Mouse (Mus musculus) forebrain, embryonic 11.5 days (tissue): ENCODE data around the gene 1700017B05Rik. TPM values are rescaled to one million over a fixed set of nuclear protein-coding genes. Genes with fewer than 3 reads are reported as not detected.

Experiments used
- ATAC-seq: fragments of 200-750 bp; cut with Nextera tagmentation; replicated peaks from 2 replicates; pipeline ENCODE4 v1.8.0; 2017; ENCODE audit warnings: moderate TSS enrichment; ENCODE audit not compliant: low FRiP score
- DNase-seq: peaks from one replicate; pipeline ENCODE4 v3.0.0-alpha.2; 2017; ENCODE audit warnings: low spot score
- H3K27ac ChIP-seq: fragments of 300-500 bp; sonication (generic); 2 replicates; pipeline ENCODE4 v1.5.1; 2014; ENCODE audit warnings: low read depth, low read length
- H3K27me3 ChIP-seq: fragments of 300-500 bp; sonication (generic); 2 replicates; pipeline ENCODE4 v1.6.1; 2014; ENCODE audit warnings: mild to moderate bottlenecking, low read length, mixed read lengths; ENCODE audit not compliant: control insufficient read depth, insufficient read depth
- H3K36me3 ChIP-seq: fragments of 300-500 bp; sonication (generic); 2 replicates; pipeline ENCODE4 v1.6.1; 2014; ENCODE audit warnings: mild to moderate bottlenecking, low read length, moderate library complexity, mixed read lengths; ENCODE audit not compliant: control insufficient read depth, insufficient read depth
- H3K4me1 ChIP-seq: fragments of 300-500 bp; sonication (generic); replicated peaks from 2 replicates; pipeline ENCODE4 v1.6.1; 2014; ENCODE audit warnings: low read length, mixed read lengths; ENCODE audit not compliant: control insufficient read depth, insufficient read depth
- H3K4me2 ChIP-seq: fragments of 300-500 bp; sonication (generic); 2 replicates; pipeline ENCODE4 v1.6.1; 2014; ENCODE audit warnings: low read depth, mild to moderate bottlenecking, low read length, moderate library complexity, mixed read lengths; ENCODE audit not compliant: severe bottlenecking
- H3K4me3 ChIP-seq: fragments of 300-500 bp; sonication (generic); 2 replicates; pipeline ENCODE4 v1.5.1; 2014; ENCODE audit warnings: low read depth, low read length
- H3K9ac ChIP-seq: fragments of 300-500 bp; sonication (generic); 2 replicates; pipeline ENCODE4 v1.6.1; 2014; ENCODE audit warnings: low read length
- H3K9me3 ChIP-seq: fragments of 300-500 bp; sonication (generic); 2 replicates; pipeline ENCODE4 v1.6.1; 2016; ENCODE audit warnings: low read length, mixed read lengths; ENCODE audit not compliant: control insufficient read depth
- WGBS: fragments of 180-500 bp; shearing (Covaris S2); extraction: QIAGEN DNeasy Blood & Tissue Kit; methylation state at CpG from one replicate; pipeline ENCODE4 v1.1.7; 2014; 5-methylcytosine and 5-hydroxymethylcytosine counted together
- polyA plus RNA-seq: library from polyadenylated mRNA; unstranded; fragments of >200 nt; fragmentation: Nextera tagmentation; extraction: Ambion mirVana; gene quantifications from 2 replicates; pipeline ENCODE4 v1.2.1, GENCODE M21; 2014

The 1700017B05Rik gene
- polyA plus RNA-seq, 1 experiment from 2014 or later, result 12.5 TPM

GRCm38 (mm10) chr9:57259736-57260135 is 2.7 kb downstream of the 1700017B05Rik start:
- H3K27ac ChIP-seq, result no peak overlapping the region
- no peak overlapping the region for H3K4me2 ChIP-seq
- H3K27me3 ChIP-seq, result peaks cover 2% of the 10 kb centered on the region; the same call in 1 of the 2 replicates
- H3K9ac ChIP-seq, result no peak overlapping the region
- H3K4me1 ChIP-seq, result peaks cover 5% of the 10 kb centered on the region; the same call in 1 of the 2 replicates
- no peaks in the 10 kb centered on the region for H3K9me3 ChIP-seq
- peak; percentile 91 for DNase-seq
- WGBS, result 10% methylated on average over 3 of the region's 3 CpGs
- peaks cover 2% of the 10 kb centered on the region; the same call in 1 of the 2 replicates for H3K36me3 ChIP-seq
- ATAC-seq, result no peak
- no peak overlapping the region for H3K4me3 ChIP-seq

- WGBS, result 90% methylated on average over 9 of the region's 9 CpGs
- Histone ChIP-seq H3K9me3 (no peaks in the 10 kb centered on the region), H3K4me1 (peaks cover 5% of the 10 kb centered on the region; the same call in 1 of the 2 replicates), H3K4me2 (no peak overlapping the region), H3K4me3 (no peak overlapping the region), H3K9ac (no peak overlapping the region), H3K27ac (no peak overlapping the region), H3K27me3 (no peaks in the 10 kb centered on the region), H3K36me3 (peaks cover 2% of the 10 kb centered on the region; the same call in 1 of the 2 replicates)
- DNase-seq, result no peak
- no peak for ATAC-seq
These were observed 4.8 kb downstream of the 1700017B05Rik start for GRCm38 (mm10) chr9:57257627-57258026.

- Histone ChIP-seq H3K36me3 (peaks cover 2% of the 10 kb centered on the region; the same call in 1 of the 2 replicates), H3K9ac (no peak overlapping the region), H3K4me1 (peaks cover 5% of the 10 kb centered on the region; the same call in 1 of the 2 replicates), H3K27me3 (no peaks in the 10 kb centered on the region), H3K9me3 (no peaks in the 10 kb centered on the region), H3K4me2 (no peak overlapping the region), H3K27ac (no peak overlapping the region), H3K4me3 (no peak overlapping the region)
- ATAC-seq (no peak), DNase-seq (no peak)
- 90% methylated on average over 11 of the region's 11 CpGs for WGBS
These were observed 5.6 kb downstream of the 1700017B05Rik start for GRCm38 (mm10) chr9:57256861-57257260.

- H3K4me1 ChIP-seq, result peaks cover 4% of the 10 kb centered on the region; the same call in 1 of the 2 replicates
- H3K27ac ChIP-seq, result no peak overlapping the region
- DNase-seq (no peak), ATAC-seq (no peak)
- no peak overlapping the region for H3K4me3 ChIP-seq
- no peak overlapping the region for H3K9ac ChIP-seq
- no peaks in the 10 kb centered on the region for H3K9me3 ChIP-seq
- H3K36me3 ChIP-seq, result peaks cover 2% of the 10 kb centered on the region; the same call in 1 of the 2 replicates
- H3K27me3 ChIP-seq, result no peaks in the 10 kb centered on the region
- H3K4me2 ChIP-seq, result no peak overlapping the region
- WGBS, result 97% methylated on average over 20 of the region's 20 CpGs
These were observed 6.1 kb downstream of the 1700017B05Rik start for GRCm38 (mm10) chr9:57256309-57256708.

- Histone ChIP-seq H3K9me3 (no peaks in the 10 kb centered on the region), H3K27ac (no peak overlapping the region), H3K4me1 (no peaks in the 10 kb centered on the region), H3K4me2 (no peak overlapping the region), H3K27me3 (no peaks in the 10 kb centered on the region), H3K9ac (no peak overlapping the region), H3K36me3 (peaks cover 2% of the 10 kb centered on the region; the same call in 1 of the 2 replicates), H3K4me3 (no peak overlapping the region)
- WGBS, result 85% methylated on average over 9 of the region's 9 CpGs
- no peak for DNase-seq
- ATAC-seq, result no peak
These were observed 7.5 kb downstream of the 1700017B05Rik start for GRCm38 (mm10) chr9:57254823-57255495.

GRCm38 (mm10) chr9:57254061-57254460 is 8.4 kb downstream of the 1700017B05Rik start:
- ATAC-seq (no peak), DNase-seq (no peak)
- H3K4me3 ChIP-seq, result no peak overlapping the region
- no peaks in the 10 kb centered on the region for H3K27me3 ChIP-seq
- 89% methylated on average over 7 of the region's 7 CpGs for WGBS
- H3K4me1 ChIP-seq, result no peaks in the 10 kb centered on the region
- no peaks in the 10 kb centered on the region for H3K9me3 ChIP-seq
- H3K9ac ChIP-seq, result no peak overlapping the region
- H3K27ac ChIP-seq, result no peak overlapping the region
- no peak overlapping the region for H3K4me2 ChIP-seq
- H3K36me3 ChIP-seq, result peaks cover 2% of the 10 kb centered on the region; the same call in 1 of the 2 replicates

GRCm38 (mm10) chr9:57251139-57251538 is 11.3 kb downstream of the 1700017B05Rik start:
- 92% methylated on average over 2 of the region's 2 CpGs for WGBS
- no peak overlapping the region for H3K4me2 ChIP-seq
- no peak overlapping the region for H3K4me3 ChIP-seq
- H3K27ac ChIP-seq, result no peak overlapping the region
- no peaks in the 10 kb centered on the region; the same call in 1 of the 2 replicates for H3K36me3 ChIP-seq
- H3K9me3 ChIP-seq, result no peaks in the 10 kb centered on the region
- DNase-seq (no peak), ATAC-seq (no peak)
- H3K4me1 ChIP-seq, result no peaks in the 10 kb centered on the region
- no peak overlapping the region for H3K9ac ChIP-seq
- H3K27me3 ChIP-seq, result no peaks in the 10 kb centered on the region

GRCm38 (mm10) chr9:57250026-57250425 is 12.4 kb downstream of the 1700017B05Rik start:
- Histone ChIP-seq H3K9ac (no peak overlapping the region), H3K27ac (no peak overlapping the region), H3K4me2 (no peak overlapping the region), H3K4me3 (no peak overlapping the region), H3K36me3 (no peaks in the 10 kb centered on the region; the same call in 1 of the 2 replicates), H3K27me3 (no peaks in the 10 kb centered on the region), H3K4me1 (no peaks in the 10 kb centered on the region), H3K9me3 (no peaks in the 10 kb centered on the region)
- ATAC-seq (no peak), DNase-seq (no peak)
- WGBS, result 95% methylated on average over 4 of the region's 4 CpGs
